Mouse (Mus musculus) ovary, postnatal 36 days (tissue): ENCODE results near the gene Ahrr.

ENCODE experiments used
- DNase-seq: peaks from one replicate; pipeline ENCODE4 v3.0.0; 2022; ENCODE audit warnings: low spot score, mixed read lengths

Ahrr gene

GRCm38 (mm10) chr13:74245214-74245898 lies 46.8 kb downstream of the Ahrr start:
- DNase-seq: peak; percentile 69

GRCm38 (mm10) chr13:74237574-74237973 lies 54.6 kb downstream of the Ahrr start:
- no peak for DNase-seq

- no peak for DNase-seq
These were observed 71.5 kb downstream of the Ahrr start for GRCm38 (mm10) chr13:74220659-74221058.

GRCm38 (mm10) chr13:74218441-74218840 lies 73.7 kb downstream of the Ahrr start:
- DNase-seq: no peak

- DNase-seq: no peak
These were observed 83.2 kb downstream of the Ahrr start for GRCm38 (mm10) chr13:74208986-74209345.

- peak; percentile 89 for DNase-seq
These were observed 83.7 kb downstream of the Ahrr start, which contains the start of gene Exoc3 for GRCm38 (mm10) chr13:74208317-74208985. Gene Exoc3, minus strand, starts transcription at chr13:74208732.

- DNase-seq: no peak
These were observed 95.7 kb downstream of the Ahrr start for GRCm38 (mm10) chr13:74196451-74196850.

- no peak for DNase-seq
These were observed 99.5 kb downstream of the Ahrr start for GRCm38 (mm10) chr13:74192613-74193012.

- DNase-seq: no peak
These were observed 109.0 kb downstream of the Ahrr start for GRCm38 (mm10) chr13:74183011-74183695.

- no peak for DNase-seq
These were observed 120.1 kb downstream of the Ahrr start for GRCm38 (mm10) chr13:74172036-74172435.

- DNase-seq: no peak
These were observed 122.5 kb downstream of the Ahrr start for GRCm38 (mm10) chr13:74169446-74170164.

GRCm38 (mm10) chr13:74167492-74167891 lies 124.6 kb downstream of the Ahrr start:
- DNase-seq: no peak

GRCm38 (mm10) chr13:74167057-74167413 lies 125.1 kb downstream of the Ahrr start:
- no peak for DNase-seq

GRCm38 (mm10) chr13:74166348-74167056 lies 125.6 kb downstream of the Ahrr start:
- peak; percentile 46 for DNase-seq
